Mouse (Mus musculus) T-helper 1 cell (primary cell): ENCODE data around the gene Tmx1.

Experiments used
- in situ Hi-C: fragments of 300-600 bp; cut with MboI, MseI; formaldehyde crosslinking; loops from one replicate; pipeline ENCODE4 v1.15.1; 2025; ENCODE audit warnings: high pct_unique_total_duplicates

The Tmx1 gene

GRCm38 (mm10) chr12:70485956-70486355, 33.1 kb downstream of the Tmx1 start:
- in situ Hi-C loops, result no loop called here

GRCm38 (mm10) chr12:70486716-70487480, 34.0 kb downstream of the Tmx1 start:
- in situ Hi-C loops, result no loop called here

- in situ Hi-C loops, result no loop called here
Measured at GRCm38 (mm10) chr12:70492441-70492840, 39.5 kb downstream of the Tmx1 start.

- in situ Hi-C loops, result loop anchor here (5.0 kb wide), 1 partner anchor 418 kb away; no protein-coding TSS in a partner anchor
Measured at GRCm38 (mm10) chr12:70494494-70495281, 41.8 kb downstream of the Tmx1 start.

- in situ Hi-C loops, result loop anchor here (5.0 kb wide), 1 partner anchor 417 kb away; no protein-coding TSS in a partner anchor
Measured at GRCm38 (mm10) chr12:70495282-70495922, 42.5 kb downstream of the Tmx1 start.

- in situ Hi-C loops, result loop anchor here (5.0 kb wide), 1 partner anchor 414 kb away; no protein-coding TSS in a partner anchor
Measured at GRCm38 (mm10) chr12:70498091-70498490, 45.2 kb downstream of the Tmx1 start.

GRCm38 (mm10) chr12:70505971-70506370, 53.1 kb downstream of the Tmx1 start:
- in situ Hi-C loops, result no loop called here

- in situ Hi-C loops, result no loop called here
Measured at GRCm38 (mm10) chr12:70512023-70512422, 59.1 kb downstream of the Tmx1 start.

- in situ Hi-C loops, result no loop called here
Measured at GRCm38 (mm10) chr12:70512431-70512830, 59.5 kb downstream of the Tmx1 start.
